Mouse (Mus musculus) induced T-regulatory cell, adult 2 months (primary cell): Measurements from ENCODE around the gene Otub2.

Experiments
- DNase-seq: peaks from one replicate; pipeline ENCODE4 v3.0.0-alpha.2; 2012; ENCODE audit warnings: low read depth

The Otub2 gene

DNA sequence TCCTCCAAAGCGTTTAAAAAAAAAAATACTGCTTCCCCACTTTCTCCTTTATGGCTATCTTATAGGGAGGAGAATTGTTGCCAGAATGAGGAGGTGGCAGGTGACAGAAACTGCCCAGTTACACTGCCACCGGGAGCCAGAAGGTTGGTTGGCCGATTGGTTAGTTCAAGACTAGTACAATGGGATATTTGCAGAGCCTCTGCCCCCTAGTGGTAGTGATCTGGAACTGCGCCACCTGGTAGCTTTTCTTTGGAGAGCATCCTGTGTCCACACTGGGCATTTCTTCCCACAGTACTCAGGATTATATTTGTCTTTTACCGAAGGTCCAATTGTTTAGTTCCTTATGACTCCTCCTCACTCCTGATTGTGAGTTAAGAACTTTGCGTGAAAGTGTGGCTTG, 16.8 kb upstream of the Otub2 start:
- peak; percentile 80 for DNase-seq

DNA sequence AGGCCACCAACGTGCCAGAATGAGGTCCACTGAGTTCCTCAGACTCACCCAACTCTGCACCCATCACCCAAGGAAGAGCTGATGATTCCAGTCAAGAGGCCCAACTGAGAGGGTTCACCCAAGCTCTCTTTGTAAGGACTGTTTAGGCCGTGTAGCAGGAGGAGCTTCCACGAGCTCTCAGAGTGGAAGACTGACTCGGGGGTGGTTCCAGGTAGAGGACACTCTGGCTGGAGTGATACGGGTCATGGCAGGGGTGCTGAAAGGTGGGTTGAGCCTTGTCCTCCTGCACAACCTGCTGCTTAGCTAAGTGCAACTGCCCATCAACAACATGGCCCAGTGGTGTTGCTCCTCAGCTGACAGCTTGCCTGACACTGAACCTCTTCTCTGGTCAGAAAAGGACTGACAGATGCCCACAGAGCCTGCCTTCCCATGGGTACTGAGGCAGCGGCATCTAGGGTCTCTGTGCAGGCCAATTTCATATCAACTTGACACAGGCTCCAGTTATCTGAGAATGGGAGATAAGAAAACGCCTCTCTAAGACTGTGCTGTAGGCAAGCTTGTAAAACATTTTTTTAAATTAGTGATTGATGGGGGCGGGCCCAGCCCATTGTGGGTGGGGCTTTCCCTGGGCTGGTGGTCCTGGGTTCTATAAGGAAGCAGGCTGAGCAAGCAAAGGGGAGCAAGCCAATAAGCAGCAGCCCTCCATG, 14.8 kb upstream of the Otub2 start:
- no peak for DNase-seq

DNA sequence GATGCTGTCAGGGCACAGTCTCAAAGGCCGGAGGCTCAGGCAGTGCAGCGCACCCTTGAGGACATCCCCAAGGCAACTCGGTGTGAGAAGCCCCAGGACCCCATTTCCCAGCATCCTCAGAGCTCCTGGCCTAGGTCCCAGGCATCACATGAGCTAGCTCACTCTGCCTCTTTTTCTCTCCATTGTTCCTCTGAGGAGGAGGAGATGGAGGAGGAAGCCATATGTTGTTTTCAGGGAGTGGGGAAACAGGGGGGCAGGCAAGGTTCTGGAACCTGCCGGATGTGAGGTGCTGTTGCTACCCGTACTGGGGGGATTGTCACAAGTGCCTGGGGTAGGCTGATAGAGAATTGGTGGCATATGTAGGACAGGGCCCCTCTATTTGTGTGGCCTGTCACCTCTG, 12.4 kb upstream of the Otub2 start:
- DNase-seq = no peak

DNA sequence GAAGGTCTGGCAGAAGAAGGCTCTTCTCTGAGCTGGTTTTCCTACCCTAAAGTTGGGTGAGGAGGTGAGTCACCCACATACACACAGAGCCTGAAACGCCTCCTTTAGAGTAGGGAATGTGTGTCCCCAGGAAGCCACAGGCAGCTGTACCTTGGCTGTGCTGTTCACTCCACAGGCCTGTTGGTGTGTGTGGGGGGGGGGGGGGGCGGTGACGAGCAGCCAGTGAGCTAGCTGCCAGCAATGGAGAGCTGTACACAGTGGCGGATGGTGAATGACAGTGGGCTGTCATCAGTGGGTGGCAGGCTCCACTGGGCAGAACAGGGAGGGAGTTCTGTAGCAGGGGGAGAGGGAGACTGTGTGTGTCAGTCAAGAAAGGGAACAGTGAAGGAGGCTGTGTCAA, 11.7 kb upstream of the Otub2 start:
- DNase-seq = no peak

DNA sequence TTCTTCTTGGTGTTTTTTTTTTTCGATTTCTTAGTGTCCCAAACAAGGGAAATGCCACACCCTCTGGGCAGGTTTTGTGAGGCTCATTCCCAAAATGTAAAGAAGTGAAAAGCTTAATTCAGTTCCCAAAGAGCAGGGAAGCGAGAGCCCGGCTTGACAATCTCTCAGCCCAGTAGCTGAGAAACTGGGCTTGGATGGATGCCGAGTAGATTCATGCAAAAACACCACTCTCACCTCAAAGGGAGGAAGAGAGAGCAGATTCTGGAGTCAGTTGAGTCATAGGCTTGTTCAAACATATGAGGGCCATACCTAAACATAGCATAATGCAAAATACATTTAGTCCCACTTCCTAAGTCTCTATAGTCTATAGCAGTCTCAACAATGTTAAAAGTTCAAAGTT, 8.3 kb upstream of the Otub2 start:
- no peak for DNase-seq

DNA sequence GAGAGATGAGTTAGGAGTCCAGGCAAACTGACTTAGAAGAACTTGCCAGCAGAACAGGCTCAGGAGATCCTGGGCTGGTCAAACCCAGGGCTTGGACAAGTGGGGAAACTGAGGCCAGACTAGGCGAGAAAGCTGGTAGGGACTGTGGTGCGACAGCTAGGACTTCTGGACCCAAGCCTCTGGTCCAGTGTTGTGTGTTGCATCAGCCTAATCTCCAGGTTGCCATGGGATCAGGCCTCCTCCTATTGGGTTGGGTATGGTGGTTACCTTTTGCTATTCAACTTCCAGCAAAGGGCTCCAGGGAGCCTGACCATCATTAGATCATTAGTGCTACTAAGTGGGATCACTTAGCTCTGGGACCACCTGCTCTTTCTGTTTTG, 856 bp downstream of the Otub2 start:
- DNase-seq = peak; percentile 21

DNA sequence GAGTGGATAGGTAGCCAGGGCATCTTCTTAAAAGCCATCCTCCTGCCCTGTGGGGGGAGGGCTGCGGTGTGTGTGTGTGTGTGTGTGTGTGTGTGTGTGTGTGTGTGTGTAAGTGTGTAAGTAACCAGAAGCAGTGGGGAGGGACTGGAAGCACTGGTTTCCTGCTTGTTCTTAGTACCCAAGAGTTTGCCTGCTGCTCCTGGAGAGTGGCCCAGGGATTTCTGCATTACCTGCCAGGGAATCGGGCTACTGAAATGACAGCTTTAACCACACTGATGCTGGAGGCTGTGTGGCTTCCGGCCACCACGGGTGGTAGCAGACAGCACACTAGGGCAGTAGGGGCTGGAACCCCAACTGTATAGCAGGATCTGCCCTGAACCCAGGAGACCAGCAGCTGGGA, 1.5 kb downstream of the Otub2 start:
- DNase-seq = peak; percentile 12

DNA sequence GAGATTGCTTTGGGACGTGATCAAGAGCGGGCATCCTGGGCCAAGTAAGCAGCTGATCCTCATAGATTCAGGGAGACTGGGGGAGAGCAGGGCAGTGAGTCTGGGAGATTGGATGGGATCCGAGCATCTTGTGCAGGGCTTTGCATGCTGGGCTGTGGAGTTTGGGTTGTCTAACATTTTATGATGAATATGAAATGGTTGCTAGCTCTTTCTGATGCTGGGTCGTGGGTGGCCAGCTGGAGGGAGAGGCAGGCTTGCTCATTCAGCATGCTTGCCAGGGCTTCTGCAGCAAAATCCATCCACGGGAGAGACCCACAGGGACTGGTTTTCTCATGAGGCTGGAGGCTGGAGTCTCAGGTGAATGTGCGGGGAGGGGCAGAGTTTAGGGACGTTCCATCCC, 2.6 kb downstream of the Otub2 start:
- no peak for DNase-seq

DNA sequence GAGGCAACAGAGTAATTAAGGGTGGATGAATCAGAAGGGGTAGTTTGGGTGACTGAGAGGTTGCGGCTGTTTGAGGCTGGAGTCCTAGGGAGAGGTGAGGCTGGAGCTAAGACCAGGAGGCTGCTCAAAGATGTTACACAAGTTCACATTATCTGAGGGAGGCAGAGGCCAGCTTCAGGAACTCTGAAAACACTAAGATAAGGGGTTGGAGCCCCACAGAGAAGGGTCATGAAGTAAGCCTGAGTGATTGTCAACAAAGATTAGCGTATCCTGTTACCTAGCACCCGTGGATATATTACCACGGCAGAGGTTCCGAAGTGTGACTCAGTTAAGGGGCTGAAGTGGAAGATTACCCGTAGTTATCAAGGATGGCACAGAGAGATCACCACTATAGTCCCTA, 5.0 kb downstream of the Otub2 start:
- DNase-seq = no peak

DNA sequence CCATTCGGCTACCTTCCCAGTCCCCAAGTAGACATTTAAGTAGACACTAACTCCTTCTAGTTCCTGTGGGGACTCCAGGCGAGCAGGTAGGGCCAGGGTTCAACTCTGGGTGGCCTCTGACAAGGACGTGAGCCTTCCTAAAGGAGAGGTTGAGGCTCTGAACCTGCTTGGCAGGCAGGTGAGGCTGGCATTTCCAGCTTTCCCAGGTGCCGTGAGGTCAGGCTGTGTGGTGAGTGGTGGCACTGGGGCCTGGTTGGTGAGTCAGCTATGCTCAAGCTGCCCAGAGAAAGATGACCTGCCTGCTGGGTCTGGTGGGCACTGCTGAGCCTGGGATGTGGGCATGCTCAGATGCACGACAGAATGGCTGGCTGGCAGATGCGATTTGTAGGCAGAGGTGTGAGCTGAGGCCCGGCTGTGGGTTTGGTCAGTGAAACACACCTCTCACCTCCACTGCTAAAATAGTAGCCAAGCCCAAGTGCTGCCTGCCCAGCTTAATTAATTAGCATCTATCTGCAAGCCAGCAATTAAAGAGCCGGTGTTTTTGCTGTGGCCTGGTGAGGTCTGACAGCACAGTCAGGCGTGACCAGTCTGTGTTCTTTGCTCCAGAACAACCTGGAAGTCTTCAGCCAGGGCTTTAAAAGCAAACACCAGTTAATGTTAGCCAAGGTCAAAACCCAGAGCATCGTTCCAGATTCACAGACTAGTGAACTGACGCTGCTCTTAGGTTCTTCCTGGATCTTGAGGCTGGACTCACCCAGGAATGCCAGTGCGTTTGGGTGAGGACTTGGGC, 7.2 kb downstream of the Otub2 start:
- DNase-seq = no peak

DNA sequence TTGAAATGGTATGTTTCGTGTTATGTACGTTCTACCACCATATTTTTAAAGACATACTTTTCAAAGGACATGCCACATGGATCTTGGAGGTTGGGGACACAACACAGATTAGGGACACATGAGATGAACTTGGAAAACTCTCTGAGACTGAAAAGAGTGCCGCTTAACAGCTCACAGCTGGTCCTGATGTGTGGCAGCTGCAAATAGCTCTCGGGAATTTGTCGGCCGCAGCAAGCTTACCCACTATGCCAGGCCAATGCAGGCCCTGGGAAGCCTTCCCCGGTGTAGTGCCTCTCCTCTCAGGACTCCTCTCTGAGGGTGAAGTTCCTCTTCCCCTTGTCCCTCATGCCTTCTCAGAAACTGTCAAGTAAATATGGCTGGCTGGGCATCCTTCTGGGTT, 8.3 kb downstream of the Otub2 start:
- no peak for DNase-seq

DNA sequence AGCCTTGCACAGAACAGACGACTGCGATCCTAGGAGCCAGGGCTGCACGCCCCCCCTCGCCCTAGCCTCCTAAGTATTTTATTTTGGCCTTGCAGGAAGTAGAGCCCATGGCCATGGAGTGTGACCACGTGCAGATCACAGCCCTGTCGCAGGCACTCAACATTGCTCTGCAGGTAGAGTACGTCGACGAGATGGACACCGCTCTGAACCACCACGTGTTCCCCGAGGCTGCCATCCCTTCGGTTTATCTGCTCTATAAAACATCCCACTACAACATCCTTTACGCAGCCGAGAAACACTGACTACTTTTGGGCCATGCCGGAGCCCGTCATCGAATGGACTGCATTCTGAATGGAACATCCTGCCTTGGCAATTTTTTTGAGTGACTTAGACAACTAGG, 15.6 kb downstream of the Otub2 start:
- DNase-seq = no peak

DNA sequence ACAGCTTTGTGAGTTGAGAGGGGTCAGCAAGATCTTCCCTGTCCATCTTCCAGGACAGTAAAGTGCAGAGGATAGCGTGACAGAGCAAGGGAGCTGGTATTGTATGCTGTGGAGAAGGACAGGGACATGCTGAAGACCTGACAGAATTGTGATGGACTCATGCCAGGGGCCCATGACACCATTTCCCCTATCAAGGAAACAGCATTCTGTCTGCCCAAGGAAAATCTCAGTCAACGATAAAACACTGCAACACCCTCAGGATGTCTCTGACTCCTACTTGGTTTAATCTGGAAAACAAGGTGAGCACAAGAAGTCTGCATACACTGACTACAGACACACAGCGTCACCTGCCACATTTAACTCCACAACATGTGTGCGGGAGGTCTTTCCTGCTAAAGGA, 19.2 kb downstream of the Otub2 start, which contains the start of gene 9330161L09Rik:
TSS of gene 9330161L09Rik (minus strand) at position 101 of the 400 bp plus-strand sequence.
- DNase-seq = no peak

DNA sequence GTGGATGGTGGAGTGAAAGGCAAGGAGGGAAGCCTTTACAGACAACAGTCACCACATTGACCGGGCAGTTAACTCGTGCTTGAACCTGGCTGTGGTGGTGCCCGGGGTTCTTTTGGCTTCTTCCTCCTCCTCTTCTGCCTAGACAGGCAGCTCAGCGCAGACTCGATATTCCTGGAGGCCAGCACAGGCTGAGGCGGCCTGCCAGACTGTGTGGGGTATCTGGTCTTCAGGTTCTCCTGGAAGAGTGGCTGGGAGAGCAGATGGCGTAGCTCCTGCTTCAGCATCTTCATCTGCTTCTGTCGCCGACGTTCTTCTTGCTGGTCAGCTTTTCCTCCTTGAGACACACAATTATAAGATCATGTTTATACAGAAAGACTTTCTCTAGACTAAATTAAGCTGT, 19.7 kb downstream of the Otub2 start:
- no peak for DNase-seq

DNA sequence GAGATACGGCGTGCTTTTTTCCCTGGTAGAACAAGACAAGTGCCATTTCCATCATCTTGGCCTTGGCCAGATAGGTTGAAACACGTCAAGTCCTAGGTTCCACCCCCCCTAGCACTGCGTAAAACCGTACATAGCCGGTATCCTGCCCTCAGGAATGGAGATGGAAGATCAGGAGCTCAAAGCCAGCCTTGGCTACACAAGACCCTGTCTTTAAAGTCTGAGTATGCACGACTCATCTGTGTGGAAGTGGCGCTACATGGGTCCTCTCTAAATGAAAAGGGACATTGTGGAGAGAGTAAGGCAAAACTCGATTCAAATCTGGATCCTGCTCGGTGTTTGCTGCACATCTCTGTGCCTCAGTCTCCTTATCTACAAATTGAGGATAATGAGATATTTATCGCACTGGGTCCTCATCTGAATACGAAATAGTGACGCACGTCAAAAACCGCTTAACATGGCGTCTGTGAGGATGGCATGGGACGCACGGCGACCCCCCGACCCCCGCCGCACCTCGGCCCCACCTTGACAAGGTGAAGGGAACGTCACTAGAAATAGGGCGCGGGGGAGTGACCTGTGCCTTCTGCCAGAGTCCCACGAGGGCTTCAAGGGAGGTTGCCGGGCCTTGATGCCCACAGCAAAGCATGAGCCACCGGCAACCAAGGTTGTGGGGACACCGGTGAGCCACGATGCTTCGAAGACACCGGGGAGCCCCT, 36.7 kb downstream of the Otub2 start:
- no peak for DNase-seq

DNA sequence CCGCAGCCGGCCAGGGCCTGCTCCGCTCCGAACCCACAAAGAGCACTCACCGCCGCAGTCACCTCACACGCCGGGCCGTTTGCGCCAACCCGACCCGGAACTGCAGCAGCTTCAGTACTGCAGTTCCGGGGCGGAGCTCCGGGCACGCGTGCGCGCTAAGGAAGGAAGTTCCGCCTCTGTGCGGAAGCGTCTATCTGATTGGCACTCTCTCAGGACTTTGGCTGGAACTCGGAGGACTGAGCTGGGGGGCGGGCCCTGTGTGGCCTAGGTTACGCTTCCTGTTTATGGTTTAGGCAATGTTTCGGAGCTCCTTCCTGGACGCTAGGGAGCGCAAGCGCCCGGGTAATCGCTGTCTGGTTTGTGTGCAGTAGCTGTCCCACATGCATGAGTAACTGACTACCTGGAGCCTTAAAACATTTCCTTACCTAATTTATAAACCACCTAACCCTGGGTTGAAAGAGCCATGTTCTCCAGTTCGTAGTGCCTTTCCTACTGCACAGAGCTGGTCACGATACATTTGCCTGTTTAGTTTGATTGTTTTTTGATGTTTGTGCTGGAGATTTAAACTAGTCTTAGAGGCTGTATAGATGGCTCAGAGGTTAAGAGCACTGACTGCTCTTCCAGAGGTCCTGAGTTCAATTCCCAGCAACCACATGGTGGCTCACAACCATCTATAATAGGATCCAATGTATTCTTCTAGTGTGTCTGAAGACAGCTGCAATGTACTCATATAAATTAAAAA, 37.4 kb downstream of the Otub2 start, which contains the start of gene Ddx24:
TSS of gene Ddx24 (minus strand) at position 102 of the 742 bp plus-strand sequence.
- peak; percentile 99 for DNase-seq

DNA sequence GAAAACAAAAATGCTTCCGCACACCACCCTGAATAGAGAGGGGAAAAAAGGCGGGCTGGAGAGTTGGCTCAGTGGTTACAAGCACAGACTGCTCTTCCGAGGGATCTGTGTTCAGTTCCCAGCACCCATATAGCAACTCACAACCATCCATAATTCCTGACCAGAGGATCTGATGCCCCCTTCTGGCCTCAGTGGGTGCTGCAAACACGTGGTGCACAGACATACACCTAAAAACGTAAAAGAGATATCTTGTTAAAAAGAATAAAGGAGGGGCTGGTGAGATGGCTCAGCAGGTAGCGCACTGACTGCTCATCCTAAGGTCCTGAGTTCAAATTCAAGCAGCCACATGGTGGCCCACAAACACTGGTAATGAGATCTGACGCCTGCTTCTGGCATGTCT, 38.2 kb downstream of the Otub2 start:
- DNase-seq = no peak

DNA sequence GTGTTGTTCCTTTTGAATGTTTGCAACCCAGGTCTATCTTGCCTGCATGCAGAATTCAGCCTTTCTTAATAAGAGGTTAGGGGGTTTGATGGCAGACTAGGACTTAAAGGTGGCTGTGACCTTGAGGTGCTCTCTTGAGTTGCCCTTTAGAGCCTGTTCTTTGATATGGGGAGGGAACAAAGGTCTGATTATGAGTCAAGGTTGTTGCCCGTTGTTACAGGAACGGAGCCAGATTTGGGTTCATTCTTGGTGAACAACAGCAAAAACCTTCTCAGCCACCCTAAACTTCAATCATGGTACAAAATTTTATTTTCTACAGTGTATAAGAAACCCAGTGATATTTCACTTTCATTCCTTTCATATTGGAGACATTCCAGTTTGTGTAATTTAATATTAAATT, 44.9 kb downstream of the Otub2 start:
- DNase-seq = peak; percentile 50

DNA sequence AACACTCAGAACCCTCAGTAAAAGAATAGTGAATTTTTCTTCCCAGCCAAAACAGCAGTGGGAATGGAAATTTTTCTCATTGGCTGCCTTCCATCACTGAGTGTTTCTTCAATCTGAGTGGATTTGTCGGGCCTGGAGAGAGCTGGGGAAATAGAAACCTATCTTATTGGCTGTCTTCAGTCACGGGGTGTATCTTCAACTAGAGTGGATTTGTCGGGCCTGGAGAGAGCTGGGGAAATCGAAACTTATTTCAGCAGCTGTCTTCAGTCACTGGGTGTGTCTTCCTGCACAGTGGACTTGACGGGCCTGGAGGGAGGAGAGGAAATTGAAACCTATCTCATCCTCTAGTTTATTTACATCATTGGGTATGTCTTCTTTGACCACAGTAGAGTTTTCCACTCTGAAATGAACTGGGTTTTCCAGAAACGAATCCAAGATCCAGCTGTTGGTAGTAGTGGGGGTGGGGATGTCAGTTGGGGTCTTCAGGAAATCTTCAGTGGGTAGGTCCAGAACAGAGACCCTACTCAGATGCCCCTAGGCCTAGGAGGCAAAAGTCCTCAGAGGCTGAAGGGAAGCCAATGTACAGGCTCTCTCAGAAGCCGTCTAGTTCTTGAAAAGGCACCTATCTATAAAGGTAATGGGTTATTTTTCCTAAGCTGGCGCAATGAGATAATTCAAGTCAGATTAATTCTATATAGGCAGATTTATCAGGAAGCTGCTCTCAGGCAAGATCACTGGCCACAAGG, 45.7 kb downstream of the Otub2 start, which contains the start of gene Ifi27:
TSS of gene Ifi27 (plus strand) at position 226 of the 746 bp plus-strand sequence.
- peak; percentile 93 for DNase-seq

DNA sequence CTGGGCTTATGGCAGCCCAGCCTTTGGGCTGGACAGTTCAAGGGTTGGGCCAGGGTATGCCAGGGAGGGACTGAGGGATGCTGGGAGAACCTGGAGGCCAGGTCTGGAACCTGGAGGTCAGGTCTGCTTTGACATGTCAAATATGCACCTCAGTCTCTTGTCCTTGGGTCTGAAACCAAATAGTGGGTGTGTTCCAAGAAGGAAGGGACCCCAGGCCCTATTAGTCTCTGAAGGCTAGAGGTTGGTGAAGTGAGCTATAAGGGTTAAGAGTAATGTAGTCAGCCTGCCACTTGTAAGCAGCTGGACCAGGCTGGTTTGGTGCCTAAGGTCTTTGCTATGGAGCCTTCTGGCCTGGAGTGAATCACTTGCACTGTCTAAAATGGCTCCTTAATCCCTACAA, 46.4 kb downstream of the Otub2 start:
- DNase-seq = no peak

DNA sequence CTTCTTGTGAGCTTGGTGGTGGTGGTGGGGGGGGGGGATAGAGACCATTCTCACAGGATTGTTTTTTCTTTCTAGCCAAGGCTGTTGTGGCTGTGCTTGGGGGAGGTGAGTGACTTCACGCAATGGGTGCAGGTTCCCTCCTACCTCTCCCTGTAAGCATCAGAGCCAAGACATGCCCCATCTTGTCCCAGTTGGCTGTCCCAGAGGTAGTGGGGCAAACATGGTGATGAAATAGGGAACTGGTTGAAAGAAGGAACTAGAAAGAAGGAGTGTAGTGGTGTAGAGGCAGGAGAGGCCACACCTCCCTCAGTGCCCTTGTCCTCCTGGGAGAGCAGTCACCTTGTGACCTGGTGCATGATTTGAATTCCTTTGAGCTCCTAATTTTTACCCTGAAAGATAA, 49.1 kb downstream of the Otub2 start:
- no peak for DNase-seq
